9 mouse cellular contexts compared by ENCODE assay signal in the genomic region with DNA sequence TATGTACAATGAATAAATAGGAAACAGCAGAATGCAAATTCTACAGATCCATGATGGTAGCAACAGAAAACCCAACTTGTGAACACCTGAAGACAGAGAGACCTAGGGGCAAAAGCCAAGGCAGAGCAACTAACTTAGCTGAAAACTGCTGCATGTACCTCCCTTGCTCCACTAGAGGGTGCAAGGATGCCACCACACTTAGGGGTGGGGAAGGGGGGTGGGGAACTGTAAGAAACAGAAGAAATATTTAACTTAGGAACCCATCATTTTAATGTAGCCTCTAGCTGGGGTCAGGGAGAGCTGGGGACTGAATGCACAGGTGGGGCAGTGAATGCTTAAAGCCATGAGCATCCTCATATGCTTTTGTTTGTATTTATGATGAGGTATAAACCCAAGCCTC.
DNase-seq lines count a peak whose midpoint lies in the region; ATAC-seq and TF ChIP-seq lines count a peak whose summit lies in the region.
"Had no signal": no experiment of that assay in that cellular context is flagged by ENCODE, and none has a peak within 500 bp of the region (broad histone marks: within the 10 kb centered on the region; RNA-seq: fewer than 3 reads in every experiment).

No protein-coding gene starts in this region.

- no peak for ATAC-seq in limb, embryonic 11.5 days (ENCODE audit: insufficient number of reproducible peaks, low FRiP score, low TSS enrichment, low read depth)

- H3K36me3 ChIP-seq in limb, embryonic 11.5 days (ENCODE audit: control insufficient read depth, insufficient read depth, low read length) = no peaks in the 10 kb centered on the region
- H3K36me3 ChIP-seq: neural tube, embryonic 12.5 days had no signal

- no peaks in the 10 kb centered on the region for H3K27me3 ChIP-seq in limb, embryonic 11.5 days (ENCODE audit: control insufficient read depth, insufficient read depth, low read length)
- H3K27me3 ChIP-seq: heart, embryonic 13.5 days; neural tube, embryonic 12.5 days had no signal

- peaks cover 7% of the 10 kb centered on the region; the same call in 1 of the 2 replicates for H3K4me1 ChIP-seq in limb, embryonic 11.5 days (ENCODE audit: control insufficient read depth, insufficient read depth, low read length)
- H3K4me1 ChIP-seq: neural tube, embryonic 12.5 days had no signal

- no peak overlapping the region for H3K9ac ChIP-seq in limb, embryonic 11.5 days (ENCODE audit: low read length)
- H3K9ac ChIP-seq: heart, embryonic 13.5 days; neural tube, embryonic 12.5 days had no signal

- DNase-seq in left cerebral cortex, adult 2 months (ENCODE audit: extremely low spot score in 1 of 2, low spot score in 2 of 2) = no peak
- DNase-seq in left cerebral cortex, postnatal 25 days (ENCODE audit: low spot score in 2 of 2) = no peak
- peak; percentile 76 for DNase-seq in R1 (ENCODE audit: low read depth, low spot score)
- peak; percentile 84 for DNase-seq in embryo, embryonic 10.5 days (ENCODE audit: low spot score)
- DNase-seq in limb, embryonic 11.5 days (ENCODE audit: low spot score) = peak; percentile 55
- no peak for DNase-seq in ovary, adult 18-20 months (ENCODE audit: low spot score)
- DNase-seq in urinary bladder, postnatal 36 days (ENCODE audit: low spot score in 2 of 2) = no peak

- H3K27ac ChIP-seq in left cerebral cortex, adult 2 months = no peak overlapping the region
- H3K27ac ChIP-seq in limb, embryonic 11.5 days (replicated peaks; ENCODE audit: low read depth, low read length) = no peak overlapping the region
- H3K27ac ChIP-seq: heart, embryonic 13.5 days; neural tube, embryonic 12.5 days had no signal

- no peak overlapping the region for H3K4me3 ChIP-seq in left cerebral cortex, adult 2 months
- no peak overlapping the region for H3K4me3 ChIP-seq in limb, embryonic 11.5 days (ENCODE audit: low read depth, low read length)
- H3K4me3 ChIP-seq: heart, embryonic 13.5 days; neural tube, embryonic 12.5 days had no signal

- peak; percentile 89 for TF ChIP-seq CTCF in left cerebral cortex, adult 2 months (IDR thresholded peaks at IDR 0.05)

- H3K9me3 ChIP-seq in limb, embryonic 11.5 days (ENCODE audit: control insufficient read depth, low read length) = no peaks in the 10 kb centered on the region
- H3K9me3 ChIP-seq: heart, embryonic 13.5 days; neural tube, embryonic 12.5 days had no signal

- no peak overlapping the region for H3K4me2 ChIP-seq in limb, embryonic 11.5 days (ENCODE audit: low read depth, severe bottlenecking)
- H3K4me2 ChIP-seq: heart, embryonic 13.5 days; neural tube, embryonic 12.5 days had no signal

- intact Hi-C loops in left cerebral cortex, adult 2 months (cut with DNase I) = loop anchor here (1.0 to 2.0 kb wide), 2 partner anchors 111 to 134 kb away; no protein-coding TSS in a partner anchor
- intact Hi-C loops in left cerebral cortex, postnatal 25 days (cut with DNase I) = loop anchor here (1.0 to 5.0 kb wide), 2 partner anchors 47 to 111 kb away; no protein-coding TSS in a partner anchor

Comparison
In these comparisons a context has a peak if more than half of its experiments do, and no peak if none do; other contexts are left out.
1. DNase-seq: peak in R1 (single experiment), embryo, embryonic 10.5 days (single experiment) and limb, embryonic 11.5 days (single experiment); none in left cerebral cortex, adult 2 months (0 of 2), left cerebral cortex, postnatal 25 days (0 of 2), ovary, adult 18-20 months (single experiment) and urinary bladder, postnatal 36 days (0 of 2).